Mouse (Mus musculus): ENCODE measurements around the gene Kbtbd3. TPM values are rescaled to one million over a fixed set of nuclear protein-coding genes. Genes with fewer than 3 reads are reported as not detected.

Gene Kbtbd3
- 12.2 and 12.9 TPM in 2 replicates for polyA plus RNA-seq (2015; fragmentation: Nextera tagmentation; extraction: Ambion mirVana)

DNA sequence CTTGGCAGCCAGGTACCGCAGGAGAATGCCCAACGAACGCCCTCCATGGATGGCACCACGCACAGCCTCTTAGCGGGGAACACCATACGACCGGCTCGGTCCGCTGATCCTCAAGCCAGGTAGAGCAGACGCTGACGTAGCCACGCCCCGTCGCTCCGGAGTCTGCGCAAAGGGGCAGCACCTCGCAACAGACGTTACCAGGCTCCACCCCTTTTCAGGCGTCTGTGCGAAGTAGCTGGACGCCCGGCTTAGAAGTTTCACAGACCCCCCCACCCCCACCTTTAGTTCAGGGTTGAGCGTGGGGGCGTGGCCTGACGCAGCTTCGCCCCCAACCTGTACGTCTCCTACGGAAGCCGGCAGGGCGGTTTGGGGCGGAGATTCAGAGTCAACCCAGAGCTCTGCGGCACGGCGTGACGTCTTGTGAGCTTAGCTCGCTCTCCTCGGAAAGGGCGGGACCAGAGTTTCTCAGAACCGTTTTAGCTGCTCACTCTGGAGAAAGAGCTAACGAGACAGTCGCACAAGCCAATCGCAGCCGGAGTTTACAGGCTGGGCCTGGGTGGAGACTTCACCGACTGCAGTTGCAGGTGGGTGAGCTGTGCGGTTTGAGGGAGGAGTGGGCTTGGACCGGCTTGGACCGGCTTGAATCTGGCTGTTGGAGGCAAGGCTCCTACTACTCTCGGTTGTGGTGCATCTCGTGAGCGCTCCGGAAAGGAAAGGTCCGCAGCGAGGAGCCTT, at the start of gene Kbtbd3, which contains the start of gene Aasdhppt:
Gene Kbtbd3, plus strand, starts transcription at position 483 of the 735 bp plus-strand sequence.
Gene Aasdhppt, minus strand, starts transcription at position 121 of the 735 bp plus-strand sequence.
- Histone ChIP-seq H3K4me3 (ENCODE audit: low read length) (peak within 1 kb of the TSS; percentile 82), H3K9me3 (ENCODE audit: control insufficient read depth, low read length) (no peaks in the 10 kb centered on the region), H3K4me2 (ENCODE audit: low read length) (peak within 1 kb of the TSS; percentile 78), H3K27ac (ENCODE audit: low read depth, low read length) (peak within 1 kb of the TSS; percentile 94), H3K9ac (ENCODE audit: low read depth, low read length) (peak within 1 kb of the TSS; percentile 84), H3K27me3 (replicated peaks; ENCODE audit: control insufficient read depth, insufficient read depth, low read length) (no peaks in the 10 kb centered on the region), H3K4me1 (ENCODE audit: control insufficient read depth, insufficient read depth, low read depth, low read length) (peaks cover 15% of the 10 kb centered on the region), H3K36me3 (ENCODE audit: control insufficient read depth, insufficient read depth, low read length) (no peaks in the 10 kb centered on the region)
- peak; percentile 98 for ATAC-seq
- WGBS = under 1% methylated on average over 53 of the region's 53 CpGs

DNA sequence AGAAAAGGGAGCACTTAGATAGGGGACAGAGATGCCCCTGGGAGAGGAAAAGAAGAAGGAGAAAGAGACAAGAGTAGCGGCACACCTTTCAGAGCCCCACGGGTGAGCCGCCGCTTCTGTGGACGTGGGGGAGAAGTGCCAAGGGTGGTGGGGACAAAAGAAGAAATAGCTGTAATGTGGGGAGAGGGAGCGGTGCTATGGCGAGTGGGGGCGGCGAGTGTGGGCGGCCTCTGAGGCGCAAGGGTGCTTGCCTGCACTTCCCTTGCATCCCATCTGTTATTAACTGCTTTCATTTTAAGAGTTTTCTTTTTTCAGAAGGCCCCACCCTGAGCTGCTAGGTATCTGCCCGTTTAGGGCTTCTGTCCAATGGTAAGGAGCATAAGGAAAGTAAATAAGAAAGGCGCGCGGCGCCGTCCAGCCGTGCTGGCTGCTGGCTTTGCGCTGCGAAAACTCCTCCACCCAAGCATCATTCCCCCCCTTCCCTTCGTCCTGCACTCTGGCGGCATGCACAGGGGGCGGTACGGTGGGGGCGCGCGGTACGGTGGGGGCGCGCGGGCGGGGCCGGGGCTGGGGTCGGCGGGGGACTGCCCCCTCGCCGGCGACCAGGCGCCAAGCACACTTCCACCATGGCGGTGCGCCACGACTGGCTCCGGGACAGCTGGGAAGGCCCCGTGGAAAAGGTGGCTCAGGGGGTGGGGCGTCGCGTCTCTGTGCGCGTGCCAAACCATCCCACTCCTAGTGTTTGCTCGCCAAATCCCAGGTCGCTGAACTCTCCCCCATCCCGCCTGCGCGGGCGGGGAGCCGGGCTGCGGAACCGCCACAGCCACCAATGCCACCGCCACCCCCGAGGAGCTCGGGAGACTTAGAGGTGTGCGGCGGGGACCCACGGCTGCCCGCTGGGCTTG, 49.5 kb upstream of the Kbtbd3 start:
- no peaks in the 10 kb centered on the region for H3K36me3 ChIP-seq (ENCODE audit: control insufficient read depth, insufficient read depth, low read length)
- peak overlapping the region; percentile 14; the same call in 1 of the 2 replicates for H3K4me2 ChIP-seq (ENCODE audit: low read length)
- H3K27ac ChIP-seq (ENCODE audit: low read depth, low read length) = no peak overlapping the region
- peaks cover 11% of the 10 kb centered on the region for H3K9me3 ChIP-seq (ENCODE audit: control insufficient read depth, low read length)
- H3K4me3 ChIP-seq (ENCODE audit: low read length) = peak overlapping the region; percentile 23
- no peak overlapping the region; the same call in 1 of the 2 replicates for H3K9ac ChIP-seq (ENCODE audit: low read depth, low read length)
- peak; percentile 70 for ATAC-seq
- no peaks in the 10 kb centered on the region for H3K4me1 ChIP-seq (ENCODE audit: control insufficient read depth, insufficient read depth, low read depth, low read length)
- no peaks in the 10 kb centered on the region for H3K27me3 ChIP-seq (replicated peaks; ENCODE audit: control insufficient read depth, insufficient read depth, low read length)
- WGBS = 63% methylated on average over 64 of the region's 65 CpGs

DNA sequence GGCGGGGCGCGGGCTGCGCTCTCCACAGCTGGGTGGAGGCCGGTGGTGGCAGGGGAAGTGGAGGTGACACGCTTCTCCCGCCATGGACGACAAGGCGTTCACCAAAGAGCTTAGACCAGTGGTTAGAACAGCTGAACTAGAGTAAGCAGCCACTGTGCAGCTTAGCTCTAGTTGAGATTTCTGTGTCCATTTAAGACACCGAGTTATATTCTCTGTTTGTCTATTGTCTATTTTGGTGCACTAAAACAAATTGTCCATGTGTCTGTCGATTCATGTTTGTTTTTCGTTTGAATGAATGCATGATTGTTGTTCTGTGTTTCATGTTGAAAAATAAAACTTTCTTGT, 48.9 kb upstream of the Kbtbd3 start:
- peaks cover 11% of the 10 kb centered on the region for H3K9me3 ChIP-seq (ENCODE audit: control insufficient read depth, low read length)
- H3K36me3 ChIP-seq (ENCODE audit: control insufficient read depth, insufficient read depth, low read length) = no peaks in the 10 kb centered on the region
- no peaks in the 10 kb centered on the region for H3K4me1 ChIP-seq (ENCODE audit: control insufficient read depth, insufficient read depth, low read depth, low read length)
- WGBS = 75% methylated on average over 12 of the region's 12 CpGs
- no peak overlapping the region; the same call in 1 of the 2 replicates for H3K9ac ChIP-seq (ENCODE audit: low read depth, low read length)
- peak overlapping the region; percentile 14; the same call in 1 of the 2 replicates for H3K4me2 ChIP-seq (ENCODE audit: low read length)
- H3K4me3 ChIP-seq (ENCODE audit: low read length) = peak overlapping the region; percentile 23
- no peak; the same call in 1 of the 2 replicates for ATAC-seq
- no peaks in the 10 kb centered on the region for H3K27me3 ChIP-seq (replicated peaks; ENCODE audit: control insufficient read depth, insufficient read depth, low read length)
- H3K27ac ChIP-seq (ENCODE audit: low read depth, low read length) = no peak overlapping the region

DNA sequence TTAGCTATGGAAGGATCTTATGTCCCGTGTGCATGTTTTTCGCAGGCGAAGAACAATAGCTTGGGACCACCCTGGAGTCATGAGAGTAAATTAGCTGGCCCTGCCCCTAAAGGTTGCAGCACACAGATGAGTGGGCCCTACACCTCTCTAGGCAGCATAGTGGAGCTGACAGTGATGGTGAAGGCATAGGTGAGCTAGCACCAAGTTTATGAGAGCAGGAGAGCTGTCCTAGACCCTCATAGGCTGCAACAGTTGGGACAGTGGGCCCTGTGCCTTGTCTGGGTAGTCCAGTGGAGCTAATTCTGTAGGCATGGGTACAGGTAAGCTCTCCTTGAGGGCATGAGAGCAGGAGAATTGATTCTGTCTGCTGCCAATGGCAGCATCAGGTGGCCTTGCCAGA, 42.8 kb upstream of the Kbtbd3 start:
- peak; percentile 27; the same call in 1 of the 2 replicates for ATAC-seq
- no peaks in the 10 kb centered on the region for H3K9me3 ChIP-seq (ENCODE audit: control insufficient read depth, low read length)
- H3K4me1 ChIP-seq (ENCODE audit: control insufficient read depth, insufficient read depth, low read depth, low read length) = no peaks in the 10 kb centered on the region
- H3K36me3 ChIP-seq (ENCODE audit: control insufficient read depth, insufficient read depth, low read length) = no peaks in the 10 kb centered on the region
- H3K4me3 ChIP-seq (ENCODE audit: low read length) = no peak overlapping the region
- H3K27me3 ChIP-seq (replicated peaks; ENCODE audit: control insufficient read depth, insufficient read depth, low read length) = no peaks in the 10 kb centered on the region
- H3K4me2 ChIP-seq (ENCODE audit: low read length) = no peak overlapping the region
- WGBS = 95% methylated on average over 3 of the region's 3 CpGs
- H3K9ac ChIP-seq (ENCODE audit: low read depth, low read length) = no peak overlapping the region
- H3K27ac ChIP-seq (ENCODE audit: low read depth, low read length) = no peak overlapping the region

DNA sequence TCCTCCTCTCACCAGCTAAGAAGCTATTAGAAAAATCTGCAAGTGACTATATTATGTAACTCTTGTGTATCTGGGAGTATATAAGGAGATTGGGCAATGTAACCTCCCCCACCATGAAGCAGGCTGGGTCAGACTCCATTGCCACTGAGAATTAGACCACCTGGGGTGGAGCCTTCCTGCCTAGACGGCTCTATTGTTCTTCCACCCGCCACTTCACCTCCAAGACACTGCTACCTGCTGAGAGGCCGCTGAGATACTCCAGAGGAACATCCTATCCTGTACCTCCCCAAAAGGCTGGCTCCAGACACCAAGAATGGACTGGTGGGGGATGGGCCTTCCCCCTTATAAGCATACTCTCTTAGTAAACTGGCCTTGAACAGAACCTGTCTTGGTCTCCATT, 25.8 kb upstream of the Kbtbd3 start:
- Histone ChIP-seq H3K4me2 (ENCODE audit: low read length) (no peak overlapping the region), H3K27me3 (replicated peaks; ENCODE audit: control insufficient read depth, insufficient read depth, low read length) (no peaks in the 10 kb centered on the region), H3K4me3 (ENCODE audit: low read length) (no peak overlapping the region), H3K9me3 (ENCODE audit: control insufficient read depth, low read length) (no peaks in the 10 kb centered on the region), H3K36me3 (ENCODE audit: control insufficient read depth, insufficient read depth, low read length) (peaks cover 3% of the 10 kb centered on the region; the same call in 1 of the 2 replicates), H3K27ac (ENCODE audit: low read depth, low read length) (no peak overlapping the region), H3K9ac (ENCODE audit: low read depth, low read length) (no peak overlapping the region), H3K4me1 (ENCODE audit: control insufficient read depth, insufficient read depth, low read depth, low read length) (no peaks in the 10 kb centered on the region)
- peak; percentile 20; the same call in 1 of the 2 replicates for ATAC-seq
- WGBS = 8% methylated on average over 3 of the region's 3 CpGs

DNA sequence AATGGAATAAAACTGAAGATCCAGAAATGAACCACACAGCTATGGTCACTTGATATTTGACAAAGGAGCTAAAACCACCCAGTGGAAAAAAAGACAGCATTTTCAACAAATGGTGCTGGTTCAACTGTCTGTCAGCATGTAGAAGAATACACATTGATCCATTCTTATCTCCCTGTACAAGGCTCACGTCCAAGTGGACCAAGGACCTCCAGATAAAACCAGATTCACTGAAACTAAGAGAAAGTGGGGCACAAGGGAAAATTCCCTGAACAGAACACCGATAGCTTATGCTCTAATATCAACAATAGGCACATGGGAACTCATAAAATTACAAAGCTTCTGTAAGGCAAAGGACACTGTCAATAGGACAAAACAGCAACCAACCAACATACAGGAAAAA, 9.2 kb upstream of the Kbtbd3 start:
- no peak overlapping the region for H3K27ac ChIP-seq (ENCODE audit: low read depth, low read length)
- H3K4me1 ChIP-seq (ENCODE audit: control insufficient read depth, insufficient read depth, low read depth, low read length) = no peaks in the 10 kb centered on the region
- no peak overlapping the region for H3K9ac ChIP-seq (ENCODE audit: low read depth, low read length)
- no peak overlapping the region for H3K4me2 ChIP-seq (ENCODE audit: low read length)
- no peaks in the 10 kb centered on the region for H3K9me3 ChIP-seq (ENCODE audit: control insufficient read depth, low read length)
- H3K36me3 ChIP-seq (ENCODE audit: control insufficient read depth, insufficient read depth, low read length) = peaks cover 5% of the 10 kb centered on the region
- WGBS = 97% methylated on average over 2 of the region's 2 CpGs
- no peak for ATAC-seq
- H3K27me3 ChIP-seq (replicated peaks; ENCODE audit: control insufficient read depth, insufficient read depth, low read length) = no peaks in the 10 kb centered on the region
- no peak overlapping the region for H3K4me3 ChIP-seq (ENCODE audit: low read length)

DNA sequence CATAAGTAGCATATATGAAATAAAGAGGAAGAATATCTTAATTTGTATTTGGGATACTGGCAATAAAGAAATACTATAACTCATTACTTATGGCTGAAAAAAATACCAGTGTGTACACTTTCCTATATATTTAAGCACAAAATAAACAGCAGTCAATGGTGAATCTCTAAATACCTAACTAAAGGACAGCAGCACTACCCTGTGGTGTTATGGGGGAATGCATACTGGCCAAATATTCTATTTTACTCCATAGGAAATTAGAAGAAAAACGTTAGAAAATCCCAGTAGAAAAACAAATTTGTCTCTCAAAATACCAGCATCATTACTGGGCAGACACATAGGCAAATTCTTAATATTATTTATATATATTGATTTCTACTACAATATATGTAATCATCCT, 4.8 kb upstream of the Kbtbd3 start:
- Histone ChIP-seq H3K36me3 (ENCODE audit: control insufficient read depth, insufficient read depth, low read length) (peaks cover 4% of the 10 kb centered on the region; the same call in 1 of the 2 replicates), H3K4me2 (ENCODE audit: low read length) (no peak overlapping the region), H3K4me1 (ENCODE audit: control insufficient read depth, insufficient read depth, low read depth, low read length) (peaks cover 7% of the 10 kb centered on the region), H3K4me3 (ENCODE audit: low read length) (no peak overlapping the region), H3K27ac (ENCODE audit: low read depth, low read length) (no peak overlapping the region), H3K9me3 (ENCODE audit: control insufficient read depth, low read length) (no peaks in the 10 kb centered on the region), H3K27me3 (replicated peaks; ENCODE audit: control insufficient read depth, insufficient read depth, low read length) (no peaks in the 10 kb centered on the region), H3K9ac (ENCODE audit: low read depth, low read length) (no peak overlapping the region)
- no peak for ATAC-seq
- 57% methylated on average over 1 of the region's 1 CpGs for WGBS

DNA sequence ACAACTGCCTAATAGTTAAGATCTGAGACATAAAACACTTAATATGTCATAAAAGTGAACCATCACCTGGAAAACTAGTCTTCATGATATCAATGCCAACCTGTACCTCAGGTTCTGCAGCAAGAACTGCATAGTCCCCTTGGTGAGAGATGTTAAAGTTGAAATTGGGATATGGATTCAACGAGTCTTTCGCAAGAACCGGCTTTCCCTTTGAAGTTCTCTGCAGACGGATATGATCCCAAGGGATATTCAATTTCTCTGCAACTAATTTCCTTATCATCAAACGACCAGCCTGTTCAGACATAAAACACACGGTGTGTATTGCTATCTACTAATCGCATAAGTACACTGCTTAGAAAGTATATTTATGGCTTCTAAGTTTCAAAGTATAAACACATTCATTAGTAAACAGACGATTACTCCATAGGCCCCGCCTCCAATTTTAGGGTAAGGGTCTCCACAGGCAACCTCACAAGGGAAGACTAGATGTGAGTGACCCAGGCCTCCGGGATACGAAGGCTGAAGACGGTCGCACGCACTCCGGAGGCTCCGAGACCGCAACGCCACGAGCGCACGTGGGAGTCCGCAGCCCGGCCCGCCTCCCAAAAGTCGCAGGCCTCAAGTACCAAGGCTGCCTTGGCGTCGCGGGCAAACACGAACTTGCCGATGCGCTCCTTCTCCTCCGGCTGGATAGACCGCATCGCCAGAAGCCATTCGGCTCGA, 844 bp upstream of the Kbtbd3 start:
- H3K36me3 ChIP-seq (ENCODE audit: control insufficient read depth, insufficient read depth, low read length) = no peaks in the 10 kb centered on the region
- under 1% methylated on average over 36 of the region's 36 CpGs for WGBS
- no peaks in the 10 kb centered on the region for H3K27me3 ChIP-seq (replicated peaks; ENCODE audit: control insufficient read depth, insufficient read depth, low read length)
- ATAC-seq = no peak; the same call in 1 of the 2 replicates
- peak overlapping the region; percentile 84 for H3K9ac ChIP-seq (ENCODE audit: low read depth, low read length)
- peaks cover 15% of the 10 kb centered on the region for H3K4me1 ChIP-seq (ENCODE audit: control insufficient read depth, insufficient read depth, low read depth, low read length)
- H3K27ac ChIP-seq (ENCODE audit: low read depth, low read length) = peak overlapping the region; percentile 94
- H3K4me2 ChIP-seq (ENCODE audit: low read length) = peak overlapping the region; percentile 78
- peak overlapping the region; percentile 82 for H3K4me3 ChIP-seq (ENCODE audit: low read length)
- H3K9me3 ChIP-seq (ENCODE audit: control insufficient read depth, low read length) = no peaks in the 10 kb centered on the region
